Mouse (Mus musculus) stomach, postnatal 0 days (tissue): ENCODE measurements at regions not wholly inside any gene's neighbourhood (a gene's known extent, or its start where the extent isn't known, plus 50 kb on each side); places are given as distances from the start of the nearest gene placed in this dataset.

Experiments
- CTCF ChIP-seq: IDR thresholded peaks from 2 replicates; pipeline ENCODE4 v1.5.1; 2016; ENCODE audit warnings: antibody characterized with exemption, low read depth, mild to moderate bottlenecking, moderate library complexity
- EP300 ChIP-seq: optimal IDR thresholded peaks from 2 replicates; pipeline ENCODE3; 2016; ENCODE audit warnings: antibody characterized with exemption

- TF ChIP-seq EP300 (no peak), CTCF (no peak)
Measured at GRCm38 (mm10) chr19:26508616-26509015, 96.2 kb upstream of the Smarca2 start.
